Comparison of ENCODE assay signal across 7 mouse cellular contexts in genomic region chr2:157565446-157565845, GRCm38 (mm10). TPM values are rescaled to one million over a fixed set of nuclear protein-coding genes. Genes with fewer than 3 reads are reported as not detected.
DNase-seq lines count a peak whose midpoint lies in the region; ATAC-seq and TF ChIP-seq lines count a peak whose summit lies in the region.

No protein-coding gene starts in this region.

- no peak for TF ChIP-seq POLR2A in spleen, adult 2 months (IDR thresholded peaks at IDR 0.05; ENCODE audit: low read depth, low read length)
- TF ChIP-seq POLR2A in embryonic fibroblast, embryonic 13.5 days (IDR thresholded peaks at IDR 0.05; ENCODE audit: low read depth, low read length) = no peak

- peak overlapping the region; percentile 81 for H3K4me3 ChIP-seq in spleen, adult 2 months (ENCODE audit: extremely low read depth, insufficient read depth, insufficient read length)
- H3K4me3 ChIP-seq in embryonic fibroblast, embryonic 13.5 days (ENCODE audit: insufficient read depth, low read length) = peak overlapping the region; percentile 66
- H3K4me3 ChIP-seq in limb, embryonic 15.5 days = peak overlapping the region; percentile 93
- peak overlapping the region; percentile 98 for H3K4me3 ChIP-seq in neural tube, embryonic 12.5 days

- H3K27me3 ChIP-seq in spleen, adult 2 months (ENCODE audit: control insufficient read depth, insufficient read depth, low read length) = 0 out of 2 replicates have a peak, but pooled peaks cover 1% of the 10 kb centered on the region
- H3K27me3 ChIP-seq in limb, embryonic 15.5 days = no peaks in the 10 kb centered on the region
- H3K27me3 ChIP-seq in neural tube, embryonic 12.5 days (replicated peaks) = no peaks in the 10 kb centered on the region

- no peaks in the 10 kb centered on the region for H3K36me3 ChIP-seq in spleen, adult 2 months (ENCODE audit: control insufficient read depth, insufficient read depth, low read length)
- H3K36me3 ChIP-seq in limb, embryonic 15.5 days = peaks cover 31% of the 10 kb centered on the region
- H3K36me3 ChIP-seq in neural tube, embryonic 12.5 days = peaks cover 26% of the 10 kb centered on the region

- 4% methylated on average over 13 of the region's 13 CpGs for WGBS in spleen, adult 2 months
- 5% methylated on average over 13 of the region's 13 CpGs for WGBS in limb, embryonic 15.5 days
- 6% methylated on average over 13 of the region's 13 CpGs for WGBS in neural tube, embryonic 12.5 days

- DNase-seq in spleen, adult 2 months (ENCODE audit: low read depth in 1 of 2, low spot score in 2 of 2) = peak in 1 of 2 experiments; percentile 3
- no peak for DNase-seq in spleen, adult 18-20 months
- DNase-seq in thymus, adult 18-20 months = no peak
- no peak for DNase-seq in gastrocnemius, postnatal 25 days

- peaks cover 13% of the 10 kb centered on the region for H3K4me1 ChIP-seq in spleen, adult 2 months (ENCODE audit: control insufficient read depth, insufficient read depth, insufficient read length)
- peaks cover 5% of the 10 kb centered on the region for H3K4me1 ChIP-seq in embryonic fibroblast, embryonic 13.5 days (ENCODE audit: control insufficient read depth, insufficient read depth, low read length)
- H3K4me1 ChIP-seq in limb, embryonic 15.5 days = peaks cover 31% of the 10 kb centered on the region
- H3K4me1 ChIP-seq in neural tube, embryonic 12.5 days = peaks cover 33% of the 10 kb centered on the region

- peak overlapping the region; percentile 64 for H3K4me2 ChIP-seq in limb, embryonic 15.5 days
- H3K4me2 ChIP-seq in neural tube, embryonic 12.5 days (replicated peaks) = peak overlapping the region; percentile 71

- no peak for TF ChIP-seq CTCF in spleen, adult 2 months (IDR thresholded peaks at IDR 0.05; ENCODE audit: extremely low read depth, insufficient read depth, insufficient read length, insufficient replicate concordance)
- no peak for TF ChIP-seq CTCF in embryonic fibroblast, embryonic 13.5 days (IDR thresholded peaks at IDR 0.05; ENCODE audit: borderline replicate concordance, insufficient read depth, low read length)

- no peak for ATAC-seq in limb, embryonic 15.5 days (ENCODE audit: insufficient number of reproducible peaks, low FRiP score, low TSS enrichment, low read depth)
- no peak for ATAC-seq in neural tube, embryonic 12.5 days (ENCODE audit: low FRiP score, low read depth)

- peaks cover 12% of the 10 kb centered on the region; the same call in 1 of the 2 replicates for H3K9me3 ChIP-seq in limb, embryonic 15.5 days
- peaks cover 19% of the 10 kb centered on the region for H3K9me3 ChIP-seq in neural tube, embryonic 12.5 days

- peak overlapping the region; percentile 94 for H3K9ac ChIP-seq in limb, embryonic 15.5 days
- peak overlapping the region; percentile 97 for H3K9ac ChIP-seq in neural tube, embryonic 12.5 days

- H3K27ac ChIP-seq in spleen, adult 2 months (ENCODE audit: insufficient read depth, low read length) = no peak overlapping the region; the same call in 1 of the 2 replicates
- H3K27ac ChIP-seq in embryonic fibroblast, embryonic 13.5 days (ENCODE audit: insufficient read depth, low read length) = peak overlapping the region; percentile 12; the same call in 1 of the 2 replicates
- no peak overlapping the region for H3K27ac ChIP-seq in limb, embryonic 15.5 days
- H3K27ac ChIP-seq in neural tube, embryonic 12.5 days = no peak overlapping the region

RNA-seq across cellular contexts. Expression of gene Nnat, which starts 5.6 kb away (rescaled TPM):
- 2.7 and 3.5 TPM in 2 replicates for polyA plus RNA-seq in spleen, adult 2 months (2012; rRNA removed)
- 12.6 and 15.1 TPM in 2 replicates for polyA plus RNA-seq in embryonic fibroblast, embryonic 13.5 days (2011; ENCODE audit: insufficient read length, low read depth, missing spikeins)
- polyA plus RNA-seq in limb, embryonic 15.5 days (2015; fragmentation: Nextera tagmentation; extraction: Ambion mirVana) = 233 and 285 TPM in 2 replicates
- 3,228 and 3,444 TPM in 2 replicates for polyA plus RNA-seq in neural tube, embryonic 12.5 days (2016; fragmentation: Nextera tagmentation; extraction: Ambion mirVana)
- 10 to 100 TPM in 1 of 2 experiments, 1 to 10 TPM in 1; 1.3 to 49.1 TPM for total RNA-seq in gastrocnemius, postnatal 25 days (2021)

RNA-seq across cellular contexts. Expression of gene Blcap, which starts 5.6 kb away (rescaled TPM):
- 17.1 and 18.7 TPM in 2 replicates for polyA plus RNA-seq in spleen, adult 2 months (2012; rRNA removed)
- 63.9 and 72.3 TPM in 2 replicates for polyA plus RNA-seq in embryonic fibroblast, embryonic 13.5 days (2011; ENCODE audit: insufficient read length, low read depth, missing spikeins)
- polyA plus RNA-seq in limb, embryonic 15.5 days (2015; fragmentation: Nextera tagmentation; extraction: Ambion mirVana) = 54.3 and 54.5 TPM in 2 replicates
- 115 and 120 TPM in 2 replicates for polyA plus RNA-seq in neural tube, embryonic 12.5 days (2016; fragmentation: Nextera tagmentation; extraction: Ambion mirVana)
- total RNA-seq in gastrocnemius, postnatal 25 days (2021) = 10 to 100 TPM; 19.2 to 20.7 TPM

Comparison
In these comparisons a context has a peak if more than half of its experiments do, and no peak if none do; other contexts are left out.
1. RNA of gene Nnat, which starts 5.6 kb away (polyA plus RNA-seq): 3,228 to 3,444 TPM in neural tube, embryonic 12.5 days and 233 to 285 TPM in limb, embryonic 15.5 days; 12.6 to 15.1 TPM in embryonic fibroblast, embryonic 13.5 days and 2.7 to 3.5 TPM in spleen, adult 2 months; every median in the first group is over 10 times any median in the second.
2. Peak in every context shown above with its lines, with median percentiles within 50 percentile points of each other: H3K4me3 ChIP-seq.